Mouse (Mus musculus) CH12F3 (cell line): ENCODE measurements around the gene Bst2.

ENCODE experiments used
- in situ Hi-C: fragments of 300-500 bp; cut with MboI; formaldehyde crosslinking; loops from 2 replicates; pipeline ENCODE4 v1.14.3; 2020; ENCODE audit warnings: low sequenced_read_pairs

The Bst2 gene

DNA sequence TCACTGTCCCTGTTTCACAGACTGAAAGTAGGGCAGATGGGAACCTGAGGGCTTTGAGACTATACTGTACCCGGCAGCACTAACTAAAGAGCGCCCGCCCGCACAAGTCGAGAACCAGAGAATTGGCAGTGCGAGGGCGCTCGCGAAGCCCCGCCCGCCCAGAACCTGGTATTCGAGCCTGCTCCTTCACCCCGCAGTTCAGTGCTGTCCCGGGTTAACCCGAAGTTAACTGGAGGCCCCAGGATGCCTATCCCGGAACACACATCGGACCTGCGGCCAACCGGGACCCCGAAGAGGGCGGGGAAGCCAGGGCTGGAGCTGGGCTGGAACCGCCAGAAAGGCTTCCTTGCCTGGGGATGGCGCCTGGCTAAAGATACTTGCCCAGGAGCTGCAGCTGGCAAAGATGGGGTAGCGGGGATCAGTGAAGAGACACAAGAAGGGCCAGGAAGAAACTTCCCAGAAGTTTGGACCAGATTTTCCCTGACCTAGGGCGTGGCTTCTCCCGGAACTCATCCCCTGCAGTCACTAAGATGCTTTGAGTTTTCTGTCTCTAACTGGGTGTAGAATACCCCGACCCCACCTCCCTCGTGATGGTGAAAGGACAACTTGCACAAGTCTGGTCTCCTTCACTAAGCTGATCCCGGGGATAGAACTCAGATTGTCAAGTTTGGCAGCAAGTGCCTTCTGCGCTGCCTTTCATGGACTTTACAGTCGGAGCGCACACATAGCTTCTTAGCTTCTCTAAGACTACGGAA lies 49.4 kb downstream of the Bst2 start, which contains the start of gene Gtpbp3:
Gtpbp3 (plus strand) TSS at position 413 of the 755 bp plus-strand sequence.
- in situ Hi-C loops: no loop called here

DNA sequence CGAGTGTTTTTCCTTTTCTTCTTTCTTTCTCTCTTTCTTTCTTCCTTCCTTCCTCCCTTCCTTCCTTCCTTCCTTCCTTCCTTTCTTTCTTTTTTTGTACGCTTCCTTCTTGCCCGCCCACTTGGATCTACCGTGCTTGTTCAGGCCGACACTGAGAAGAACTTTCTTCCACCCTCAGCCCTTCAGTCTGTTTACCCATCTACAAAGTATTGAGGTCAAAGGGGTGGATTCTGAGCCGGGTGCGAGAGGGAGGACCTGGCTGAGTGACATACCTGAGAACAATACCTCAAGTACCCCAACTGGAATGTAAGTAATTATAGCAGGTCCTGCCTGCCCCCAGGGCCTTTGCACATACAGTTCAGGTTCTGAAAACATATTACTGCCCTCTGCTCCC lies 51.1 kb downstream of the Bst2 start:
- in situ Hi-C loops: no loop called here

- in situ Hi-C loops: no loop called here
Measured at GRCm38 (mm10) chr8:71485142-71486135, 51.8 kb downstream of the Bst2 start, which contains the start of gene Ano8. Gene Ano8 (minus strand): TSS chr8:71485963.

DNA sequence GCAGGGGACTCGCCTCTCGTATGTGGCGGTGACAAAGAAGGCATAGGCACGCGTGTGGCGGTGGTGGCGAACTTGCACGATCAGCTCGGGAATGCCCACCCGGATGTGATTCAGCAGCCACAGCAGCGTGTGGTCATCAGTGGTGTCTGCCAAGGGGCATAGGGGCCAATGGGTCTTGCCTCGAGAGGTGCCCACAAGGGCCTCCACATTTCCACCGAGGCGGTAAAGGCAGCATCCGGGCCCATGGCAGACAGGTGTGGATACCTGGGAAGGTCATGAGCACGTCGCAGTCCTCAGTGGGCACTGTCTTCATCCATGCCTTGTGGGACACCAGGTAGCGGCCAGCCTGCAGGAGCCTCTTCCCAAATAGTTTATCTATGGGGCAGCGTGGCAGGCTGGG lies 52.5 kb downstream of the Bst2 start:
- in situ Hi-C loops: no loop called here
